Mouse (Mus musculus) Patski (cell line): ENCODE results near the gene Fn1. TPM values are rescaled to one million over a fixed set of nuclear protein-coding genes. Genes with fewer than 3 reads are reported as not detected.
A peak's percentile ranks its signal among the peaks of the same experiment; 100 is the strongest.

ENCODE experiments used
- ATAC-seq: fragments of 100-300 bp; one replicate; pipeline ENCODE4 v1.8.0; 2021
- CTCF ChIA-PET: fragments of 350-600 bp; sonication (Branson Sonifier 250); formaldehyde crosslinking; loops from one replicate; lab custom pipeline; 2022; ENCODE audit warnings: inconsistent platforms; lab: Charles Lee
- POLR2A ChIA-PET: fragments of 350-600 bp; sonication (Branson Sonifier 250); formaldehyde crosslinking; loops from one replicate; lab custom pipeline; 2022; ENCODE audit warnings: antibody characterized with exemption, inconsistent platforms; lab: Charles Lee
- DNase-seq: peaks from one replicate; pipeline ENCODE4 v3.0.0-alpha.2; 2011; ENCODE audit warnings: low read depth, low spot score
- H3K27me3 ChIP-seq: fragments of 371-371 bp; one replicate; pipeline ENCODE4 v1.5.1; 2021
- CTCF ChIP-seq: fragments of 100-300 bp; IDR thresholded peaks from one replicate; pipeline ENCODE4 v1.5.1; 2021
- in situ Hi-C: fragments of 300-500 bp; cut with MboI; formaldehyde crosslinking; loops from 3 replicates; pipeline ENCODE4 v1.11.1; 2018; ENCODE audit warnings: low pct_unique_long_range_greater_than_20kb, mixed read lengths
- polyA plus RNA-seq: library from polyadenylated mRNA; unstranded; gene quantifications from one replicate; pipeline ENCODE4 v1.2.3, GENCODE M21; 2021

Fn1 gene
- polyA plus RNA-seq, 1 experiment from 2014 or later: 1,318 TPM

DNA sequence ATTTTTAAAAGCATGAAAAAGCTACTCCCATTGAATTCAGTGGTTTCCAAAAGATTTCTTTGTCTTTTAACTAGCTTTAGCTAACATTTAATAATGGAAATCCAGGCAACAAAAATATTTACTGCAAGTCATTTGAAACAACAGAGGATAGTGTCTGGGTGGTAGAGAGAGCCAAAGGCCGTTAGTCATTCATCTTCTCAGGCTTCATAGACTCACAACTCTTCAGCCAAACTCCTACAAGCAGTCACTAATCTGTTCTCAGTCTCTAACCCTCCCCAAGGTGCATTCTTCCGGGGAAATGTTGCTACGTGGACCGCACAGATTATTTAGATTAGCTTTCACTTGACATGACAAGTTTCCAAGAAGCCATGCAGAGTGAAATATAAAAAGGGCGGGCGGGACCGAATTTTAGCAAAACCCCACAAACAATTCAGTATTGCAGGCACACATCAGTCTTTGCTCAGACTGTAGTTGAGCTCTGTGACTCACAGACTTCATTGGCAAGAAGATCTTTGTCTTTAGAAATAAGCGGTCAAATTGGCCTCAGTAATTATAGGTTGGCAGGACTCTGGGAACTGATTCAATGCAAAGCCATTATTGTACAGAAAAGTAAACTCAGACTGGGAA, 27.2 kb upstream of the Fn1 start:
- DNase-seq (no peak), ATAC-seq (no peak)
- in situ Hi-C loops: no loop called here
- TF ChIP-seq CTCF: no peak
- POLR2A ChIA-PET: no interaction called here
- CTCF ChIA-PET: interaction anchor here (1.0 kb wide), 1 partner anchor 31 kb away, joined by 3 read pairs; no protein-coding TSS in a partner anchor
- H3K27me3 ChIP-seq: no peaks in the 10 kb centered on the region

DNA sequence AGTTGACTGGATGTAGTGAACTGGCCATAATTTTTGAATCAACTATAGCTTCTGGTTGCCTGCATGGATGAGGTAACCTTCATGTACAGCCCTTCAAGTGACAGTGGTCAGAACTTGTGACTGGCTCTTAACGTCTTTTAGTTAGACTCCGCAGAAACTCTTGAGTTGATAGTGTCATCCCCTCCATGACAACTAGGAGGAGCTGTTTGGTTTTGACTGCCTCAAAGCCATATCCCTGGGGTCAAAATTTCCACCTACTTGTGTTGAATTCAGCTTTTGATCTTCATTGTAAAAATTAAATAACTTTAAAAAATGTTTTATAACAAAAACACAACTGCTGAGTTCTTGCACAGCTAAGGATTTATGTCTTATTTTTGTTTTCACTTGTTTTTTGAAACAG, 22.4 kb upstream of the Fn1 start:
- POLR2A ChIA-PET: no interaction called here
- ATAC-seq (no peak), DNase-seq (no peak)
- in situ Hi-C loops: no loop called here
- CTCF ChIA-PET: interaction anchor here (1.1 to 1.3 kb wide), 3 partner anchors 79 to 448 kb away, joined by 3 to 5 read pairs (median 3); no protein-coding TSS in a partner anchor
- no peaks in the 10 kb centered on the region for H3K27me3 ChIP-seq
- TF ChIP-seq CTCF: peak; percentile 57

DNA sequence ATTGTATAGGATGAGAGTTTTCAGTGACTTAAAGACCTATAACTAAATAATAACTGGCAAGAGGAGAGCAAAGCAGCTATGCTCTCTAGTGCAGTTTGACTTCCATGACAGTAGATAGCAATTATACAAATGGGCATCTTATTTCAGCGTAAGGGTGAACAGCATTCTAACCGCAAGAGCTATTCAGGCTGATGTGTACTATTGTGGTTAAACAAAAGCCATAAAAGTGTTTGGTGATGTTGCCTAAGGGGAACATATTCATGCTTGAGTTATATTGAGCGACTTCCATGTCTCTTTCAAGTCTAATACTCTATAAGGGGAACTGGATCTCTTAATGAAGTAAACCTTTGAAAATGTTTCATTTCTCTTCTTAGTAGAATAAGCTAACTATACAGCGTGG, 21.3 kb upstream of the Fn1 start:
- no peak for ATAC-seq
- no peak for TF ChIP-seq CTCF
- no peak for DNase-seq
- no peaks in the 10 kb centered on the region for H3K27me3 ChIP-seq
- ChIA-PET CTCF (no interaction called here), POLR2A (no interaction called here)
- in situ Hi-C loops: no loop called here

DNA sequence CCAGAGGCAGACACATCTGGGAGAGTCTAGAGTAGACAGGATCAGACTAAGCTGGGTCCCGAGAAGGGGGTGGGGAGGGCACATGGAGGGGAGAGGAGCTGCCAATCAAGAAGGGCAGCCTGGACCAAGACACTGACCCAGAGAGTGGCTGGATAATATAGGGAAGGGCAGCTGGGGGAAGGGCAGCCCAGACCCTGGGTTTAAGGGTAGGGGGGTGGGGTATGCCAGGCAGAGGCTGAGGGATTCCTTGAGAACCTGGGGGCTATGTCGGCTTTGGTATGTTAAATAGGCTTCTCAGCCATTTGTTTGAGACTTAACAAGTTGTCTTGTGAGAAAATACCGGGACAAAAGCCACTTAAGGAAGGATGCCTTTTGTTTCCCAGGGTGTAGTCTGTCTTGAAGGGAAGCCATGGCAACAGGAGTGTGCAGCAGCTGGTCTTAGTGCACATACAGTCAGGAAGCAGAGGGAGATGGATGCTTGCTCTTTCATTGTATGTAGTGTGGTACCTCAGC, 20.5 kb upstream of the Fn1 start:
- ChIA-PET POLR2A (interaction anchor here (0.7 kb wide), 1 partner anchor 106 kb away, joined by 7 read pairs; no protein-coding TSS in a partner anchor), CTCF (interaction anchor here (2.6 kb wide), 1 partner anchor 14 kb away, joined by 6 read pairs; no protein-coding TSS in a partner anchor)
- ATAC-seq (no peak), DNase-seq (no peak)
- in situ Hi-C loops: no loop called here
- H3K27me3 ChIP-seq: no peaks in the 10 kb centered on the region
- no peak for TF ChIP-seq CTCF

DNA sequence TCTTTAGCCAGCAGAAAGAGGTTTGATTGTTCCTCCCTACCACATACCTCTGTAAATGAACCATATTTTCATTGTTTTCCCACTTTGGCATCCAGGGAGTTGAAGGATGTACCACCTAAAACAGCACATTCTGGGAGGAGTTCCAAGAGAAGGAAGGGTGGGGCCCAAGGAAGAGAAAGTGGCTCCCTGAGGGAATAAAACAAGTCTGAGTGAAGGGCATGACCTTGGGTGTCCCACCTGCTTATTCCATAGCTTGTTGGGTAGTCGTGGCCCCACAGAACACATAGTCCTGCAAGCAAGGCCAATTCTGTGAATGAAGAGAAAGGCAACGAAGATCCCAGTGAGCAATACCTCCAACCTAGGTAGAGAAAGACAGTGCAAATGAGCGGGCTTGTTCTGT, 19.3 kb upstream of the Fn1 start:
- POLR2A ChIA-PET: no interaction called here
- ATAC-seq (no peak), DNase-seq (no peak)
- in situ Hi-C loops: no loop called here
- no peaks in the 10 kb centered on the region for H3K27me3 ChIP-seq
- TF ChIP-seq CTCF: no peak
- CTCF ChIA-PET: interaction anchor here (1.4 to 2.6 kb wide), 2 partner anchors 12 to 14 kb away, joined by 3 to 6 read pairs; no protein-coding TSS in a partner anchor

DNA sequence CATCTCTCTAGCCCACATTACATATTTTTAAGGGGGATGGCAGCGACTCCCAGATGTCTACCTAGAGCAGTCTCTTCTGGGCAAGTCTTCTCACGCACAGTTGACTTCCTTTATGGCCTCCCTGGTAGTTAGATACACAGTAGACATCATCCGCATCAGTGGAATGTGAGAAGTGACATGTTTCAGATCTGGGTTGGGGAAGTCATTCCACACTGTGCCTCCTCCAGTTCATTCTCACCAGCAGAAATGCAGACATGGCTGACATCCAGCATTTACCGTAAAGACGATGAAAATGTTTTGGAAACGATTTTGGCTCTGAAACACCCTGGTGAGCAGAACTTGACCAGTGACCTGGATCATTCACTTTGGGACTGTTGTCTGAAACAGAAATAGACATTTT, 10.2 kb upstream of the Fn1 start:
- in situ Hi-C loops: no loop called here
- no peaks in the 10 kb centered on the region for H3K27me3 ChIP-seq
- no peak for DNase-seq
- ChIA-PET POLR2A (no interaction called here), CTCF (no interaction called here)
- no peak for ATAC-seq
- TF ChIP-seq CTCF: no peak

DNA sequence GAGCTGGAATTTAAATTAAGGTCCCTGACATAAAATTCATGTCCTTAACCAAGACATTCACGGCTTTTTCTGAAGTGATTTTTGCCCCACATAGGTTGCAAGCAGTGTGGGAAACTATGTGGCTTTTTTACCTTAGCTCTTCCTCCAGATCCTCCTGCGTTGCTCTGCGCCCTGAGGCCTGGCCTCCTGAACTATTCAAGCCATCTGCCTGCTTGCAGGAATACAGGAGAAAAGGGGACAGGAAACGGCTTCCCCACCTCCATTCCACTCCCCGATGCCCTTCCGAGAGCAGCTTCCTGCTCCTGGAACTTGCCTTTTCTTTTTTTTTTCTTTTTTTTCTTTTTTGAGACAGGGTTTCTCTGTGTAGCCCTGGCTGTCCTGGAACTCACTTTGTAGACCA, 5.6 kb upstream of the Fn1 start:
- DNase-seq (no peak), ATAC-seq (no peak)
- CTCF ChIA-PET: no interaction called here
- in situ Hi-C loops: loop anchor here (10.0 kb wide), 1 partner anchor 226 kb away; no protein-coding TSS in a partner anchor
- H3K27me3 ChIP-seq: no peaks in the 10 kb centered on the region
- POLR2A ChIA-PET: no interaction called here
- no peak for TF ChIP-seq CTCF

DNA sequence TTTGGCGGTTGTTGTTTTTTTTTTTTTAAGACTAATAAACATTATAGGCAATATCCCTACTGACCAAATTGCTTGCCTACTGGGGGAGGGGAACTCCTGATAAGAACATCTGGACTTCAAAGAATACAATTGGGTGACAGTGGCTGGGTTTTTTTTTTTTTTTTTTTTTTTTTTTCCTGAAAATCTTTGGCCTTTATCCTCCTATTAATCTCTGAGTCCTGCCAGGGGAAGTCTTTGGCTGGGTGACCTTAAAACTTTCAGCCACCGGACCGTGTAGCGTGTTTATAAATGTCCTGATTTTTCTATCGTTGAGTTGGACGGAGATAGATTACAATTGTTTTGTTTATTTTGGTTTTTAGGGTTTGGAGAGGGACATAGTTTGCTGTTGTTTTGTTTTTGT, 3.3 kb upstream of the Fn1 start:
- TF ChIP-seq CTCF: no peak
- in situ Hi-C loops: loop anchor here (10.0 kb wide), 1 partner anchor 228 kb away; no protein-coding TSS in a partner anchor
- ATAC-seq (no peak), DNase-seq (no peak)
- H3K27me3 ChIP-seq: no peaks in the 10 kb centered on the region
- ChIA-PET CTCF (no interaction called here), POLR2A (no interaction called here)

DNA sequence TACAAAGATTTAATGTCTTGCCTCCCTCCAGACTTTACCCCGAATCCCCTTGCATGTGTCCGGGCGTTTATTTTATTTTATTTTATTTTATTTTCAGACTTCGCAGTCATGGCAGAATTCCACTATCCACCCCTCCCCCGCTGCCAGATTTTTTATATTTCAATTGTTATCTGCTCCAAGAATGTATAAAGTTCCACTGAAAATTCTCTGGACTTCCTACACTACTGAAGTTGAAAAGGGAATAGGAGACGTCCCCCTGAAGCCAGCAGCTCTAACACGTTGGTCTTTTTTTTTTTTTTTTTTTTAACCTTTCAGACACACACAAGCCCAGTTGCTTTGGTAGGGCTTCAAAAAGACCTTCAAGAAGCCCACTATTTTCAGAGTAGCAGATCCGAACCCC, 1.2 kb upstream of the Fn1 start:
- ChIA-PET POLR2A (interaction anchor here (0.7 kb wide), 1 partner anchor 27 kb away, joined by 7 read pairs; no protein-coding TSS in a partner anchor), CTCF (interaction anchor here (1.1 kb wide), 1 partner anchor 42 kb away, joined by 3 read pairs; no protein-coding TSS in a partner anchor)
- no peaks in the 10 kb centered on the region for H3K27me3 ChIP-seq
- no peak for DNase-seq
- in situ Hi-C loops: loop anchor here (10.0 kb wide), 1 partner anchor 231 kb away; no protein-coding TSS in a partner anchor
- no peak for TF ChIP-seq CTCF
- ATAC-seq: no peak

DNA sequence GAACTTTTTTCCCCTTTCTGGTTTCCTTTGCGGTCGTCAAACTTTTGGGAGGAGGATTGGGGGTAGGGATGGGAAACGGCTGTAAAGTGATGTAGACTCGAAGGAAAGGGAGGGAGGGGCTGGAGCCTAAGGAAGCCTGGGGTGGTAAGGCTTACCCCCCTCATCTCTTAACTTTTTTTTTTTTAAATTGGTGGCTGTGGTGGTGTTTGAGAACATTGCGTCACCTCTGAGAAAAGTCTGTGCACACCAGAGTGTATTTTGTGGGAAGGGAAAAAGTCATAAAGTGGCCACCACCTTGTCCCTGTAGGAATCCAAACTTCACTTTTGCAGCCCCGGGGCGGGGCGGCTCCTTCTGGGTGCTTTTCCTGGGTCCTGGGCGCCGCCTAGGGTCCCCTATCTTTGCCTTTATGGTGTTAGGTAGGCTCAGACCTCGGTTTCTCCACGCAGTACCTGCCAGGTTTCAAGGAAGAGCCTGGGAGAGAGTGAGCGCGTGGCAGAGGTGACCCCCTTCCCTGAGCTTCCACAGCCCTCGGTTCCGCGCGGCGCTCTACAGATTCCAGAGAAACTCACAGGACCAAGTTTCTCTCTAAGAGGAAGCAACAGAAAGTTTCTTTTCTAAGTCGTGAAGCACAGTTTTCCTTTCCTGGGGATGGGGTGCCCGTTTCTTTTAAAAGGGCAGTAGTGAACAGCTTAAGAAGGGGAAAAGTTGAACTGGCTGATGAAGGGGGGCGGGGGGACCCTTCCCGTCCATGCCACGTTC, 580 bp upstream of the Fn1 start:
- POLR2A ChIA-PET: no interaction called here
- in situ Hi-C loops: loop anchor here (10.0 kb wide), 1 partner anchor 231 kb away; no protein-coding TSS in a partner anchor
- no peak for DNase-seq

More for the DNA sequence above, 580 bp upstream of the Fn1 start:
- CTCF ChIA-PET: interaction anchor here (1.1 kb wide), 1 partner anchor 42 kb away, joined by 3 read pairs; no protein-coding TSS in a partner anchor
- TF ChIP-seq CTCF: no peak
- no peaks in the 10 kb centered on the region for H3K27me3 ChIP-seq
- ATAC-seq: peak; percentile 18
